Mouse (Mus musculus) heart, postnatal 25 days (tissue): ENCODE measurements around the gene Sox8. TPM values are rescaled to one million over a fixed set of nuclear protein-coding genes. Genes with fewer than 3 reads are reported as not detected.

Experiments used
- DNase-seq: peaks from one replicate; pipeline ENCODE4 v3.0.0; 2022; ENCODE audit warnings: low spot score
- intact Hi-C: fragments of 180-260 bp; cut with DNase I; formaldehyde crosslinking; loops from one replicate; pipeline ENCODE4 v1.15.1; 2025
- total RNA-seq, 2 experiments: library from RNA; stranded (reverse); gene quantifications; 2 replicates each; pipeline ENCODE4 v1.2.3; 2021

Gene Sox8
- total RNA-seq, 2 experiments from 2014 or later, result 0.25 to 0.75 TPM

DNA sequence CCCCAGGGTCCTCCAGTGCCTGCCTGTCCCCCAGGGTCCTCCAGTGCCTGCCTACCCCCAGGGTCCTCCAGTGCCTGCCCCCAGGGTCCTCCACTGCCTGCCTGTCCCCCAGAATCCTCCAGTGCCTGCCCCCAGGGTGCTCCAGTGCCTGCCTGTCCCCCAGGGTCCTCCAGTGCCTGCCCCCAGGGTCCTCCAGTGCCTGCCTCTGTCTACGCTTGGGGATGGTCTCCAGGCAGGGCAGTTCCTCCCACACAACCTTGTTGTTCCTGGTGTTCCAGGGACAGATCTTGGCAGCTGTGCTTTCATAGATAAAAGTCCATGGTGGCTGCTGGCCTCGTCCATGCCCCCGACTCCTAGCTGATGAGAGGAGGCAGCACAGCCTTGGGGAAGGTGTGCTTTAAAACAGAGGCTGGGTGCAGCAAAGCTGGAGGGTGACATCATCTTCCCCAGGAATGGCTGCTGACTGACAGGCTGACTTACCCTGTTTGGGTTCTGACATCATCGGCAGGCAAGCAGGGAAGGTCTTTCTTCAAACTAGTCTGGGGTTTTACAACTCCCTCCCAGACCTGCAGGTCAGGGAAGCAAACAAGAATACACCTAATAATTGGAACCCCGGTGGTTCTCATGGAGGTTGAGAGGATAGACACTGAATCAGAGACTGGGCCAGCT is 9.8 kb downstream of the Sox8 start:
- DNase-seq, result no peak
- intact Hi-C loops, result no loop called here

DNA sequence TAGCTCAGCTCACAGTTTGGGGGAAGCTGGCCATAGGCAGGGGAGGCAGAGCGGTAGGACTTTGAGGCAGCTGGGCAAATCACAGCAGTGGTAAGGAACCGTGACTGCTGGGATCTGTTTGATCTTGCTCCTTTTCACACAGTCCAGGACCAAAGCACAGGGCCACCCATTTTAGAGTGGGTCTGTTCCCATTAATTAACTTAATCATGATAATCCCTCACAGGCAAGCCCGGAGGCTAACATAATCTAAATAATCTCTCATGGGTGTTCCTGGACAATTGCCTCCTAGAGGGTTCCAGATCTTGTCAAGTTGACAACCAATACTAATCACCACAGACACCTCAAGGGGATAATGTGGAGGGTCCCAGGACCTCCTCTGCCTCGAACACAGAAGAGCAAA is 10.9 kb downstream of the Sox8 start:
- DNase-seq, result no peak
- intact Hi-C loops, result no loop called here

DNA sequence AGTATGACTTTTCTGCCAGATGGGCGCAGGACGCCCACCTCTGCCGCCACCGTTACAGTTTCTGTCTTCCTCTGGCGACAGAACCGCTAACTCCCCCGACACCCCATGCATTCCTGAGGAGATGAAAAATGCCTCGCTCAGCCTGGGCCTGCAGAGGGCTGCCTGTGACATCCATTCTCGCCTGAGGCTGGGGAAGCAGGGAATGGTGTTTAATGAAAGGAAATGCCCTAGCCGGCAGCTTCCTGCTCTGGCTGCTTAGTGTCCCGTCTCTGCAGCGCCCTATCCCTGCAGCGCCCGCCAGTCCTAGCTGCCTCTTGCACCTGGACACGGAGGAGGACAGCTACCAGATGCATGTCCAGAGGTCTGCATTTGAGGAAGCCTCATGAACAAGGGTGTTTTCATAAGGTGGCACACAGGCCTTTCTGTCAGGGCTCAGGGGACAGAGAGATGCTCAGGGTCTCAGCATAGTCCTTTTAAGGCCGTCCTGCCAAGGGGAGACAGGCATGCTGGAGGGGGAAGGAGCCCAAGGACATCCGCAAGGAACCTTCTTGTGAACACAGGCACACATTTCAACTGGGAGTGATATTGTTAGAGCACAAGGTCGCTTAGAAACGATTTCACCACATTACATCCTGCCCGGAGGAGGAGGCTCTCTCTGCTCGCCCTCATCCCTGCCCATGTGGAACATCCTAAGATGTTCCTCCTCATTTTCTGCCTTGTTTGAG is 13.7 kb downstream of the Sox8 start:
- intact Hi-C loops, result no loop called here

DNA sequence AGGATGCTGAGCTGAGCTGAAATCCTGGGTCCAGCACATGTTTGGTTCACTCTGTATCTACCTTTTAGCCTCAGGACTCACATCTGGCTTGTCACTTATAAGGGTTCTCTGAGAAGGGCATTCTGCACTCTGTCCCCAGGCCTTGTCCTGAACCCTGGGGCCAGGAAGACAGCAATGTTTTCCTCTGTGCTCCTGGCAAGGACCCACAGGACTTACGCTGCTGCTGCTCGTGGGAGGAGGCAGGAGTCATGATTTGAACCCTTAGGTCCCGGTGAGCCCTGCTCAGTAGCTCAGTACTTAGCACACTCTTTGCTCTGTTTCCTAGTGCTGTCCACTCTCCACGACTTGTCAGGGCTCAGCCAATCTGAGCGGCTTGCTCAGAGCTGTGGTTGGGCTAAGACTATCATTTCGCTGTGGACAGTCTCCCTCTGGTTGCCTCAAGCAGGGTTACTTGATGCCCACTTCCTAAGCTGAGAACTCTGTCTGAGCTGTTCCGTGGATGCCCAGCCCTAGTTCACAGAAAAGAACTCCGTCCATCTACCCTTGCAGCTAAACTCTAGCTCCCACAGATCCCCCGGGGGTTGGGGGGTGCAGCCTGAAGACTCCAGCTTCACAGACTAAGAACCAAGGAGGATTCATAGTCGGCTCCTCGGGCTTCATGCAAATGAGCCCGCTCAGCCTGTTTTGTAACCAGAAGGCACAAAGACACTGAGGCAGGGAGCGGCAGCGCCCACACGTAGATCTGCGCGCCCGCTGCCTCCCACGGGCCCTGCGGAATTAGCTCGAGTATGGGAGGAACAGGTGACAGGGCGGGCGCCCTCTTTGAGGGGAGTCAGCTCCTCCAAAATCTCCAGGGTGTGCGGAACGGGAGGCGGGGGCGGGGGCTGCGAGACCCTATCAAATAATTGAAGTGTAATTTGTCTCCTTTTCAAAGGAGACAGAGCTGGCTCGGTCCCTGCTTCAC is 14.5 kb downstream of the Sox8 start:
- no peak for DNase-seq
- intact Hi-C loops, result no loop called here

More for the DNA sequence above, 13.7 kb downstream of the Sox8 start:
- DNase-seq, result no peak

DNA sequence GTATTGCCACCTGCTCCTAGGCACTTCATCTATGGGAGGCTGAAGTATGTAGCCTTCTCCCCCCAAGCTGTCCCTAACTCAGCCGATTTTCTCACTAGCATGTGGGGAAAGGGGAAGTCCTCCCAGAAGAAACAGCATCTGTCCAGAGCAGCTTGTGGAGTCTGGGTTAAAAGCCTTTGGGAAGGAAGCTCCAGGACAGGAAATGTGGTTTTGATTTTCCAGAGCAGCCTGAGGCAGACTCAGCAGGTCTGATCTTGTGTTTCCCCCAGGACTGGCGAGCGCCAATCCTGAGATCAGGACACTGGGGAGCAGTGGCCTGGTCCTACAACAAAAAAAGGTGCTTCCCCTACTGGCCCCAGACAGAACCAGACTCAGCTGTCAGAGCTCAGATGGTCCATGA is 15.3 kb downstream of the Sox8 start:
- no peak for DNase-seq
- intact Hi-C loops, result no loop called here

DNA sequence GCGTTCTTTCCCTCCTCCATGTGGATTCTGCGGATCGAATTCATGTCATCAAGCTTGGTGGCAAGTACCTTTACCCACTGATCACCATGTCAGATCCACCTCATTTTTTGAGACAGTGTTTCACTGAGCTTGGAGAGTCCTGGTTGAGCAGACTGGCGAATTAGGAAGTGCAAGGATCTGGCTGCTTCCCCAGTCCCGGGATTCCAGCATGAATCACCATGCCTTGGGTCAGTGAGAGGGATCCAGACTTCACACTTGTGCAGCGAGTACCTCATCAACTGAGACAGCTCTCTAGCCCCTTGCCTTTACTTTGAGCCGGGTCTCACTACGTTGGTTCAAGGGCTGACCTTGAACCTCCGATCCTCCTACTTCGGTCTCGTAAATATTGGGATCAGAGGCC is 19.2 kb downstream of the Sox8 start:
- DNase-seq, result no peak
- intact Hi-C loops, result no loop called here

DNA sequence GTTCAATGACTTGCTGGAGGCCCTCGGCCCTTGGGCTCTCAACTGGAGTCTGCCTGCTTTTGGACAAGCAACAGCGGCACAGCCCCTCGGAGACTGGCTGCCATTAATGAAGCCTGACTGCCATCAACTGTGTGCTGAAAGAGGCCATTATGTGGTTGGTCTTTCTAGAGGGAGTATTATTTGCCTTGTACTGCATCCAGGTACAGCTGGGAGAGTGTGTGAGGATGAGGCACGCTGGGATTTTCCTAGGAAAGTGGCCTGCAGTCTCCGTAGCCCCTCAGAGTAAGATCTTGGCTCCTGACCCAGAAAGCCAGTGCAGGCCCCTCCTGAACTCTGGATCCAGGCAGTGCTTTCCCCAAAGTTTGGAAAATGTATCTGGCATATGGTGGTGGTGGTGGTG is 20.5 kb downstream of the Sox8 start:
- intact Hi-C loops, result no loop called here

DNA sequence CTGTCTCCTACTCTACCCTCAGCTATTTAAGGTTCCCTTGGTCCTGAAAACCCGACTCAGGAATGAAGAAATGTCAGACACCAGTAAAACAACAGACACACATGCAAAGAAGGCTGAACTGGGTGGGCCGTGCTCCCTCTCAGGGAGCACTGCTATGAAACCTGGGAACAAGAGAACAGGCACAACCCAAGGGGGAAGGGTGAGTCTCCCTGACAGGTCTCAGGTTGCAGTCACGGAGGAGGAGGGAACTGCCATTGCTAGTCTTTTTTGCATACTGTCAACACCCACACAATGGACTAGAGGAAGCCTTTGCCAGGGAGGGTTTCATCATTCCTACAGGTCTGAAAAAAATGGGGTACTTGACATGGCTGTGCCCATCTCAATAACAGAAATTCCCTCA is 23.5 kb downstream of the Sox8 start:
- no peak for DNase-seq

More for the DNA sequence above, 20.5 kb downstream of the Sox8 start:
- DNase-seq, result no peak

DNA sequence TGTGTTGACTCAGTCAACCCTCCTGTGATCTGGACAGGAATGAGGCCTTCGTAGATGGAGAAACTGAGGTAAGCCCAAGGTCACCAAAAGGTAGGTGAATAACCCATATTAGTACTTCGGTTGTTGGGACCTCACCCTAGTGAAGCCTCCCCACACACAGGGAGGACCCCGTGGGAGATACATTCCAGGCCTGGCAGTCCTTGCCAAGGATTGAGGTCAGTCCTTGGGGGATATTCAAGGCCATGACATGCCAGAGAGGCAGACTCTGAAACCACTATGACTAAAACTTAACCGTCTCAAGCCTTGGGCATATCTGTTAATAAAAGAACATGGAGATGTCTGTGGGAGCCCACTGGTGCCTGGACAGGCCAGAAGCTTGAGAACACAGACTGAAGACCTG is 28.7 kb downstream of the Sox8 start:
- intact Hi-C loops, result no loop called here
- no peak for DNase-seq

More for the DNA sequence above, 23.5 kb downstream of the Sox8 start:
- intact Hi-C loops, result no loop called here

DNA sequence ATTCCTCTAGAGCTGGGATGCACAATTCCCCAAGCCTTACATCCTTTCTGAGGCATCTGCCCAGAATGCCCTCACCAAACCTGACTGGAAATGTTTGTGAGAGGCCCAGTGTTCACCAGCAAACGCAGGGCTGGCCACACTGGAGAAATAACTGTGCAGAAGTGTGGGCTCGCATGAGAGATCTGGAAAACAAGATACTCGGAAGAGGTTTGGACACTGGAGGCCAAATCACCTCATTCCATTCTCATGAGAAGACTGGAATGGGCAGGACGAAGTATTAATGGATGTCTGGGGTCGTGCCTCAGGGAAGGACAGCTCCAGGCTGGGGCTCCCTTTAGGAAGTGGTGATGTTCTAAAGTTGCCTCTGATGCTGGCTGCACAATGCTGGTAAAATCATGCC is 29.8 kb downstream of the Sox8 start:
- no peak for DNase-seq
- intact Hi-C loops, result no loop called here

DNA sequence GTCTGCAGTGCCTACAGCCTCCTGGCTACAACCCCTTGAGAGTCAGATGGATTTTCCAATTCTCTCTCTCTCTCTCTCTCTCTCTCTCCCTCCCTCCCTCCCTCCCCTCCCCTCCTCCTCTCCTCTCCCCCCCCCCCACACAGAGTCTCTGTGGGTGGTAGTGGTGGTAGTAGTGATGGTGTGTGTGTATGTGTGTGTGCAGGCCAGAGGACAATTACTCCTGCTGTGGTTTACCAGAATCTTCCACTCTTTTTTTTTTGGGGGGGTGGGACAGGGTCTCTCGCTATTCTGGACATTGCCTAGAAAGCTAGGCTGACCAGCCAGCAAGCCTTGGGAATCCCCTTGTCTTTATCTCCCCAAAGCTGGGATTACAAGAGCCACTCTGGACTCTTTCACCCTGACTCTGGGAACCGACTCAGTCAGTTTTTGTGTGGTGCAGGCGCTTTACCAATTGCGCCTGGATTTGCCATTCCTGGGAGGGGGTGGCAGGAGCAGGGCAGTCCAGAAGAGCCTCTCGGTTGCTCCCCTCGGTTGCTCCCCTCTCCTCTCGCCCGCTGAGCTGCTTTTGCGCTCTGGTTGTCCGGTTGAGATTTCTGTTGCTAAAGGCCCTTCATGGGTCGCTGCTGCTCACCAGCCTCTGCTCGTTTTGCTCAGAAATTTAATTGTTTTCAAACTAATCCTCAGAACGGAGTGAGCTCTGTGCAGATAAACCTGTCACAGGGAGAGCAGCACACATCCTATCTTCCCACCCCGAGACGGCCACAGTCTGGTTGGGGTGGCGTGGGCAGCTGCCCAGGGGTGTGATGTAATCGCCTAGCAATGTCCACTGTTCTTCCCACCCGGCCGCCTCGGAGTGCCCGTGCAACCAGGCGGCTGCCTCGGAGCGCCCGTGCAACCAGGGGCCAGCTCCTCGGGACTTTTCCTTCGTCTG is 31.3 kb downstream of the Sox8 start:
- intact Hi-C loops, result no loop called here
- peak; percentile 26 for DNase-seq

DNA sequence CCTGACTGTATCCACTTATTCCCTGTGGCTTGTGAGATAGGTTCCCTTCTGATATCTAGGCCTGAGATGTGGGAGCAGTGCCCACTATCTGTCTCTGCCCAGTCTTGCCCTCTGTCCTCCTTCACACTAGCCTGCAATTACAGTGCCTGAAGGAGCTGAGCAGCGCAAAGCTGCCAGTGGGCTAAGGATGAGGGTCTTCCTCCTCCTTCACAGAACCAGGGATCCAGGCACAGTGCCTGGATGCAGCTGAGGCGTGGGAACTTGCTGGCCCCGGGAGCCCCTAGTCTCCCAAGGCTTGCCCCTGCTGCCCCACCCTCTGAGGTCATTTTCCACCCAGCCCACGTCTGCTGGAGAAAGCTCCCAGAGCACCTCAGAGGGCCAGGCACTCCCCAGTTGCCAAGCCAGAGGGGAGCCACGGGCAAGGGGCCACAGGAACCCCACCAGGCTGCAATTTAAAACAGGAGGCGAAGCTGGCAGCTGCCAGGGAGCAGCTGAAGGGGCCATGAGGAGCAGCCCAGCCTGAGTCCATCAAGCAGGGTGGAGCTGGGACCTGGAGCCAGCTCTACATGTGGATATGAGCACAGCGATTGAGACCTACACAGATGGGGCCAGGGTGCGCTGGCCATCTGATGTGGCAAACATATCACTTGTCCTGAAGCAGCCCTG is 40.0 kb downstream of the Sox8 start:
- intact Hi-C loops, result no loop called here
- peak; percentile 22 for DNase-seq

DNA sequence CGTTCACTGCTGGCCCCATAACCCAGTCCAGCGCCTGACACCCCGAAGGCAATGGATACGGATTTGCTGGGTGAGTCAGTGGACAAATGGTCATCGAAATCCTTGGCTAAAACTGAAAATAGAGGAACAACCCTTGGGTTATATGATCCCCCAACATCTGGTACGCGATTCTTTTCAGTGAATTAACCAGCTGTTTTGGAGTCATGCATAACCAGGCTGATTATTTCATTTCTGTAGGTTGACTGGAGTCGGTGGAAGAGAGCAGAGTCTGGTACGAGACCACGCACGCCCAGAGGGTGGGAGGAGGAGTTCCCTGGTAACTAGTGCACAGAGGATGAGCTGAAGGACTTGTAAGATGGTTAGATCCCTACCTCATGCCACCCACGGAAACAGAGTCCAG is 48.4 kb downstream of the Sox8 start:
- DNase-seq, result no peak
- intact Hi-C loops, result no loop called here

DNA sequence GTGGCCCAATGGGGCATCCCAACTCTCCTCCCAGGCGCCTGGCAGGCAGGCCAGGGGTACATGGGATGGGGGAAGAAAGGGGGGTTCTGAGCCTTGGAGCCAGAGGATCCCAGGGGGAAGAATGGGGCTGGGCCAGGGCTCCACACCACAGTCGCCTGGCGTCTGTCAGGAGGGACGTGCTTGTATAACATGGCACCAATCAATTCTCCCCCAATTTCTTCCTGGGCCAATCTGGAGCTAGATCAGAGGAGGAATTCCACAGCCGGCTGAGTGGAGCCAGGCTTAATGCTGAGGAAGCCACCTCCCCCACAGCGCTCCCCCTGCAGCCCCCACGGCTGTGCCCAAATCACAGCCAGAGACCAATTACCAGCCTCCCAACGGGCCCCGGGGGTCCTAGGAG is 50.0 kb downstream of the Sox8 start:
- intact Hi-C loops, result no loop called here
- no peak for DNase-seq

DNA sequence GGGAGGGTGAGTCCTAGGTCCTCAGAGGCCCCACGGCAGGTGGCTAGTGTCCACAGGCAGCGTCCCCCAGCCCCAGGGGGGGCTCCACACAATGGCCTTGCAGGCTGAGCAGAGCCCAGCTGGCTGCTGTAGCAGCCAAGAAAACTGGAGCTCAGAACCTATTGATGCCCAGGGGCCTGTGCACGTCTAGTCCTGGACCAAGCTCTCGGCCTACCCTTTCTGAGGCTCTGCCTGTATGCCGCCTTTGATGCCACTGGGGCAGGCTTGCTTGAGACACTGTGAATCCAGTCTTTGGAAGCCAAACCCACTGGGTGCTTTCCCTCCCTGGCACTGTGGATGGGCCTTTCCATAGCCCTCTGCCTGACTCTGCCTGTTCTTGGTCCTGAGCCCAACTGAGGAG is 51.0 kb downstream of the Sox8 start:
- DNase-seq, result no peak
- intact Hi-C loops, result no loop called here

DNA sequence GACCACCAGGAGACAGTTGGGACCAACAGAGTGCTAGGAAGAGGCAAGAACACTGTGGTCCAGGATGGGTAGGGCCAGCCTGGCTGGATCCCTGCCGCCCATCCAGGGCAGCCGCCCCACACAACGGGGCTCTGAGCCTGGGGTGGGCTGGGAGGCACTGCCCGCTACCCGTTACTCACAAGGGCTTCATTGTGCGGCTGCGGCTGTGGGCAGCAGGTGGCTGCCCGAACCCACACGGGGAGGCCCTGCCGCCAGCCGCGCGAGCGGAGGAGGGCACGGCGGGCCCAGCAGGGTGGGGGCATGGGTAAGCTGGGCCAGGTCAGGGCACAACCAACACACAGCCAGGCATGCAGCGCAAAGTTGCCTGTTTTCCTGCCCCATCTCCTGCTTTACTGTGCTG is 52.3 kb downstream of the Sox8 start:
- intact Hi-C loops, result no loop called here

DNA sequence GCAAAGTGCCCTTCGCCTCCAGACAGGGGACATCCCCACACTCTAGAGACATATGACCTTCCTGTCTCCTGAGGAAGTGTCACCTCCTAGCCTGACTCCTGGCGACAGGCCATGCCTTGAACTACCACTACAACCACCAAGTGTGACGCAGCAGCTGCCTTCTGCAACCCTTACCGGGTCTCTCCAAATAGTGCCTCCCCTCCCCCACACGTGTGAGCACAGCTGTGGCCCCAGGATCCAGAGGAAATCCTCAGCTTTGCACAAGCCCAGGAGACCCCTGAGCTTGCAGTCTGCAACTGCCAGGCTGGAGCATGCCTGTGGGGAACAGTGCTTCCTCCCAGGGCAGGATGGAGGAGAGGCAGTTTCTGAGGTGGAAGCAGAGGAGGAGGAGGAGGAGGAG is 54.2 kb downstream of the Sox8 start:
- DNase-seq, result no peak
- intact Hi-C loops, result no loop called here

More for the DNA sequence above, 52.3 kb downstream of the Sox8 start:
- DNase-seq, result no peak
